Mouse (Mus musculus): ENCODE measurements around the gene Tppp3. TPM values are rescaled to one million over a fixed set of nuclear protein-coding genes. Genes with fewer than 3 reads are reported as not detected.

Tppp3 gene
- polyA plus RNA-seq, 1 experiment from 2014 or later, result 15.0 TPM

- Histone ChIP-seq H3K9me3 (ENCODE audit: control insufficient read depth, low read length) (no peaks in the 10 kb centered on the region), H3K9ac (ENCODE audit: low read length) (no peak overlapping the region), H3K36me3 (ENCODE audit: control insufficient read depth, insufficient read depth, low read length) (no peaks in the 10 kb centered on the region), H3K4me1 (ENCODE audit: control insufficient read depth, insufficient read depth, low read length) (no peaks in the 10 kb centered on the region), H3K27me3 (ENCODE audit: control insufficient read depth, insufficient read depth, low read length) (no peaks in the 10 kb centered on the region), H3K27ac (replicated peaks; ENCODE audit: low read depth, low read length) (no peak overlapping the region), H3K4me2 (ENCODE audit: low read depth, severe bottlenecking) (no peak overlapping the region), H3K4me3 (ENCODE audit: low read depth, low read length) (no peak overlapping the region)
- DNase-seq (ENCODE audit: low spot score), result no peak
- no peak for ATAC-seq (ENCODE audit: insufficient number of reproducible peaks, low FRiP score, low TSS enrichment, low read depth)
- WGBS, result 75% methylated on average over 5 of the region's 5 CpGs
These were observed 18.0 kb downstream of the Tppp3 start for GRCm38 (mm10) chr8:105453296-105453695.

GRCm38 (mm10) chr8:105451903-105452603 is 19.3 kb downstream of the Tppp3 start:
- no peaks in the 10 kb centered on the region for H3K4me1 ChIP-seq (ENCODE audit: control insufficient read depth, insufficient read depth, low read length)
- H3K4me2 ChIP-seq (ENCODE audit: low read depth, severe bottlenecking), result no peak overlapping the region
- no peaks in the 10 kb centered on the region for H3K27me3 ChIP-seq (ENCODE audit: control insufficient read depth, insufficient read depth, low read length)
- no peaks in the 10 kb centered on the region for H3K36me3 ChIP-seq (ENCODE audit: control insufficient read depth, insufficient read depth, low read length)
- no peak overlapping the region for H3K9ac ChIP-seq (ENCODE audit: low read length)
- ATAC-seq (ENCODE audit: insufficient number of reproducible peaks, low FRiP score, low TSS enrichment, low read depth), result no peak
- H3K4me3 ChIP-seq (ENCODE audit: low read depth, low read length), result no peak overlapping the region
- 69% methylated on average over 15 of the region's 15 CpGs for WGBS
- no peak overlapping the region for H3K27ac ChIP-seq (replicated peaks; ENCODE audit: low read depth, low read length)
- no peaks in the 10 kb centered on the region for H3K9me3 ChIP-seq (ENCODE audit: control insufficient read depth, low read length)
- DNase-seq (ENCODE audit: low spot score), result no peak

GRCm38 (mm10) chr8:105450977-105451376 is 20.3 kb downstream of the Tppp3 start:
- 84% methylated on average over 1 of the region's 1 CpGs for WGBS
- H3K4me3 ChIP-seq (ENCODE audit: low read depth, low read length), result no peak overlapping the region
- H3K9me3 ChIP-seq (ENCODE audit: control insufficient read depth, low read length), result no peaks in the 10 kb centered on the region
- ATAC-seq (ENCODE audit: insufficient number of reproducible peaks, low FRiP score, low TSS enrichment, low read depth) (no peak), DNase-seq (ENCODE audit: low spot score) (no peak)
- H3K36me3 ChIP-seq (ENCODE audit: control insufficient read depth, insufficient read depth, low read length), result no peaks in the 10 kb centered on the region
- no peaks in the 10 kb centered on the region for H3K27me3 ChIP-seq (ENCODE audit: control insufficient read depth, insufficient read depth, low read length)
- H3K4me1 ChIP-seq (ENCODE audit: control insufficient read depth, insufficient read depth, low read length), result no peaks in the 10 kb centered on the region
- no peak overlapping the region for H3K4me2 ChIP-seq (ENCODE audit: low read depth, severe bottlenecking)
- no peak overlapping the region for H3K27ac ChIP-seq (replicated peaks; ENCODE audit: low read depth, low read length)
- no peak overlapping the region for H3K9ac ChIP-seq (ENCODE audit: low read length)

- Histone ChIP-seq H3K27ac (replicated peaks; ENCODE audit: low read depth, low read length) (no peak overlapping the region), H3K9ac (ENCODE audit: low read length) (no peak overlapping the region), H3K36me3 (ENCODE audit: control insufficient read depth, insufficient read depth, low read length) (no peaks in the 10 kb centered on the region), H3K4me1 (ENCODE audit: control insufficient read depth, insufficient read depth, low read length) (no peaks in the 10 kb centered on the region), H3K4me2 (ENCODE audit: low read depth, severe bottlenecking) (no peak overlapping the region), H3K9me3 (ENCODE audit: control insufficient read depth, low read length) (no peaks in the 10 kb centered on the region), H3K27me3 (ENCODE audit: control insufficient read depth, insufficient read depth, low read length) (no peaks in the 10 kb centered on the region), H3K4me3 (ENCODE audit: low read depth, low read length) (no peak overlapping the region)
- no peak for DNase-seq (ENCODE audit: low spot score)
- ATAC-seq (ENCODE audit: insufficient number of reproducible peaks, low FRiP score, low TSS enrichment, low read depth), result no peak
- WGBS, result 82% methylated on average over 5 of the region's 5 CpGs
These were observed 22.7 kb downstream of the Tppp3 start for GRCm38 (mm10) chr8:105448596-105448995.

- Histone ChIP-seq H3K4me2 (ENCODE audit: low read depth, severe bottlenecking) (no peak overlapping the region), H3K27ac (replicated peaks; ENCODE audit: low read depth, low read length) (no peak overlapping the region), H3K9me3 (ENCODE audit: control insufficient read depth, low read length) (no peaks in the 10 kb centered on the region), H3K4me1 (ENCODE audit: control insufficient read depth, insufficient read depth, low read length) (no peaks in the 10 kb centered on the region), H3K27me3 (ENCODE audit: control insufficient read depth, insufficient read depth, low read length) (no peaks in the 10 kb centered on the region), H3K9ac (ENCODE audit: low read length) (no peak overlapping the region), H3K36me3 (ENCODE audit: control insufficient read depth, insufficient read depth, low read length) (no peaks in the 10 kb centered on the region), H3K4me3 (ENCODE audit: low read depth, low read length) (no peak overlapping the region)
- ATAC-seq (ENCODE audit: insufficient number of reproducible peaks, low FRiP score, low TSS enrichment, low read depth) (no peak), DNase-seq (ENCODE audit: low spot score) (no peak)
- 91% methylated on average over 3 of the region's 3 CpGs for WGBS
These were observed 23.1 kb downstream of the Tppp3 start for GRCm38 (mm10) chr8:105448188-105448587.

GRCm38 (mm10) chr8:105446127-105446552 is 25.2 kb downstream of the Tppp3 start:
- Histone ChIP-seq H3K9me3 (ENCODE audit: control insufficient read depth, low read length) (no peaks in the 10 kb centered on the region), H3K4me1 (ENCODE audit: control insufficient read depth, insufficient read depth, low read length) (no peaks in the 10 kb centered on the region), H3K4me3 (ENCODE audit: low read depth, low read length) (no peak overlapping the region), H3K27ac (replicated peaks; ENCODE audit: low read depth, low read length) (no peak overlapping the region), H3K27me3 (ENCODE audit: control insufficient read depth, insufficient read depth, low read length) (no peaks in the 10 kb centered on the region), H3K36me3 (ENCODE audit: control insufficient read depth, insufficient read depth, low read length) (no peaks in the 10 kb centered on the region), H3K4me2 (ENCODE audit: low read depth, severe bottlenecking) (no peak overlapping the region), H3K9ac (ENCODE audit: low read length) (no peak overlapping the region)
- ATAC-seq (ENCODE audit: insufficient number of reproducible peaks, low FRiP score, low TSS enrichment, low read depth) (no peak), DNase-seq (ENCODE audit: low spot score) (no peak)
- 32% methylated on average over 4 of the region's 4 CpGs for WGBS

- no peak overlapping the region for H3K27ac ChIP-seq (replicated peaks; ENCODE audit: low read depth, low read length)
These were observed 25.8 kb downstream of the Tppp3 start for GRCm38 (mm10) chr8:105445296-105446126.

GRCm38 (mm10) chr8:105442661-105443060 is 28.7 kb downstream of the Tppp3 start:
- Histone ChIP-seq H3K4me3 (ENCODE audit: low read depth, low read length) (no peak overlapping the region), H3K9me3 (ENCODE audit: control insufficient read depth, low read length) (no peaks in the 10 kb centered on the region), H3K36me3 (ENCODE audit: control insufficient read depth, insufficient read depth, low read length) (no peaks in the 10 kb centered on the region), H3K27ac (replicated peaks; ENCODE audit: low read depth, low read length) (no peak overlapping the region), H3K4me1 (ENCODE audit: control insufficient read depth, insufficient read depth, low read length) (no peaks in the 10 kb centered on the region), H3K27me3 (ENCODE audit: control insufficient read depth, insufficient read depth, low read length) (no peaks in the 10 kb centered on the region), H3K4me2 (ENCODE audit: low read depth, severe bottlenecking) (no peak overlapping the region), H3K9ac (ENCODE audit: low read length) (no peak overlapping the region)
- DNase-seq (ENCODE audit: low spot score) (no peak), ATAC-seq (ENCODE audit: insufficient number of reproducible peaks, low FRiP score, low TSS enrichment, low read depth) (no peak)
- WGBS, result 93% methylated on average over 5 of the region's 5 CpGs

More at GRCm38 (mm10) chr8:105445296-105446126, 25.8 kb downstream of the Tppp3 start:
- H3K4me1 ChIP-seq (ENCODE audit: control insufficient read depth, insufficient read depth, low read length), result no peaks in the 10 kb centered on the region
- no peak overlapping the region for H3K4me3 ChIP-seq (ENCODE audit: low read depth, low read length)
- no peaks in the 10 kb centered on the region for H3K27me3 ChIP-seq (ENCODE audit: control insufficient read depth, insufficient read depth, low read length)
- DNase-seq (ENCODE audit: low spot score), result no peak
- H3K9ac ChIP-seq (ENCODE audit: low read length), result no peak overlapping the region
- no peaks in the 10 kb centered on the region for H3K36me3 ChIP-seq (ENCODE audit: control insufficient read depth, insufficient read depth, low read length)
- no peak for ATAC-seq (ENCODE audit: insufficient number of reproducible peaks, low FRiP score, low TSS enrichment, low read depth)
- H3K9me3 ChIP-seq (ENCODE audit: control insufficient read depth, low read length), result no peaks in the 10 kb centered on the region
- no peak overlapping the region for H3K4me2 ChIP-seq (ENCODE audit: low read depth, severe bottlenecking)
- 49% methylated on average over 11 of the region's 11 CpGs for WGBS

All from limb, embryonic 11.5 days (tissue).